Mouse (Mus musculus): Measurements from ENCODE around the gene Cited2. TPM values are rescaled to one million over a fixed set of nuclear protein-coding genes. Genes with fewer than 3 reads are reported as not detected.
A peak's percentile ranks its signal among the peaks of the same experiment; 100 is the strongest.

Gene Cited2
- total RNA-seq, 2 experiments from 2014 or later = 37.6 to 41.5 TPM

DNA sequence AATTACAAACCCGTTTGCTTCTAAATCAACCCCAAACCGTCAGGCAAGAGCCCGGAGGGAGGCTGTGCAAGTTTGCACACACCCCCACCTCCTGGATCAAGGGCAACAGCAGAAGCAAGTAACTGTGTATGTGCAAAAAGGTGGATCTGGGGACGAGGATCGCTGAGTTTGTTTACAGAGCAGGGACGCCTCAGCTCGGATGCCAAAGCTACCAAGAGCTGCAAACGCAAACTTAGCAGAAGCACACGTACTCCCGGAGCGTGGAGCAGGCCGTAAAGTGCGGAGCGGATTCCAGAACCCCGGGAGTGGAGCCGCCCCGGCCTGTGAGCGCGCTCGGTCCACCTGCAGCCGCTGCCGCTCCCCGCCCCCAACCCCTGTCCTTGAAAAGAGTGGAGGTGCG is 860 bp upstream of the Cited2 start:
- peak; percentile 81 to 92 for DNase-seq (ENCODE audit: low spot score in 2 of 2)

DNA sequence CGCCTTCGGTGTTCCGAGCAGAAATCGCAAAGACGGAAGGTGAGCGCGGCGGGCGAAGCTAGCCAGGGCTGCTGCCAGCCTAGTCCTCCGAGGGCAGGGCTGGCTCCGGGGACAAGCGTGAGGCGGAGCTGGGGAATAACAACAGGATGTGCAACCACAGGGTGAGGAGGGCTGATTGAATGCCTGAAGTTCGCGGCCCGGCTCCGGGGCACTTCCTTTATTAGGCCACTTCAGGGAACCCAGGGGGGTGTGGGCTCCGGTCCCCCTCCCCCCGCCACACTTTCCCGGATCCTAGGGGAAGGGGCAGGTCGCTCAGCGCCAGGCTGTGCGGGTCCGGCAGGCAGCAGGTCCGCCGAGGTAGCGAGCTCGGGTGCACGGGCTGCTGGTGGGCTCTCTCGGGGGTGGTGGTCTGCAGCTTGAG is 413 bp downstream of the Cited2 start:
- DNase-seq (ENCODE audit: low spot score in 2 of 2) = peak in 1 of 2 experiments; percentile 39

DNA sequence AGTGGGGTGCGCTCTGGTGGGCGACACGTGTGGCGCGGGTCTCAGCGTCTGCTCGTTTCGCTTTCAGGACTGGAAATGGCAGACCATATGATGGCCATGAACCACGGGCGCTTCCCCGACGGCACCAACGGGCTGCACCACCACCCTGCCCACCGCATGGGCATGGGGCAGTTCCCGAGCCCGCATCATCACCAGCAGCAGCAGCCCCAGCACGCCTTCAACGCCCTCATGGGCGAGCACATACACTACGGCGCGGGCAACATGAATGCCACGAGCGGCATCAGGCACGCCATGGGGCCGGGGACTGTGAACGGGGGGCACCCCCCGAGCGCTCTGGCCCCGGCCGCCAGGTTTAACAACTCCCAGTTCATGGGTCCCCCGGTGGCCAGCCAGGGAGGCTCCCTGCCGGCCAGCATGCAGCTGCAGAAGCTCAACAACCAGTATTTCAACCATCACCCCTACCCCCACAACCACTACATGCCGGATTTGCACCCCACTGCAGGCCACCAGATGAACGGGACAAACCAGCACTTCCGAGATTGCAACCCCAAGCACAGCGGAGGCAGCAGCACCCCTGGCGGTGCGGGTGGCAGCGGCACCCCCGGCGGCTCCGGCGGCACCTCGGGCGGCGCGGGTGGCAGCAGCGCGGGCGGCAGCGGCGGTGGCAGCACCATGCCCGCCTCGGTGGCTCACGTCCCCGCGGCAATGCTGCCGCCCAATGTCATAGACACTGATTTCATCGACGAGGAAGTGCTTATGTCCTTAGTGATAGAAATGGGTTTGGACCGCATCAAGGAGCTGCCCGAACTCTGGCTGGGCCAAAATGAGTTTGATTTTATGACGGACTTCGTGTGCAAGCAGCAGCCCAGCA is 1.1 kb downstream of the Cited2 start:
- DNase-seq (ENCODE audit: low spot score in 2 of 2) = peak; percentile 63 to 74

DNA sequence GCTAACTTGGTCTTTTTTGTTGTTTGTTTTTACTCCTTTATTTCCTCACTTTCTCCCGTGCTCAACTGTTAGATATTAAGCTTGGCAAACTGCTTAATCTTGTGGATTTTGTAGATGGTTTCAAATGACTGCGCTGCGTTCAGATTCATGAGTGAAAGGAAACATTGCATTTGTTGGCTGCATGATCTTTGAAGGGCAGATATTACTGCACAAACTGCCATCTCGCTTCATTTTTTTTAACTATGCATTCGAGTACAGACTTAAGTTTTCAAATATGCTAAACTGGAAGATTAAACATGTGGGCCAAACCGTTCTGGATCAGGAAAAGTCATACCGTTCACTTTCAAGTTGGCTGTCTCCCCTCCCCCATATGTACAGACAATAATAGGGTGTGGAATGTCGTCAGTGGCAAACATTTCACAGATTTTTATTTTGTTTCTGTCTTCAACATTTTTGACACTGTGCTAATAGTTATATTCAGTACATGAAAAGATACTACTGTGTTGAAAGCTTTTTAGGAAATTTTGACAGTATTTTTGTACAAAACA is 2.1 kb downstream of the Cited2 start:
- DNase-seq (ENCODE audit: low spot score in 2 of 2) = no peak

DNA sequence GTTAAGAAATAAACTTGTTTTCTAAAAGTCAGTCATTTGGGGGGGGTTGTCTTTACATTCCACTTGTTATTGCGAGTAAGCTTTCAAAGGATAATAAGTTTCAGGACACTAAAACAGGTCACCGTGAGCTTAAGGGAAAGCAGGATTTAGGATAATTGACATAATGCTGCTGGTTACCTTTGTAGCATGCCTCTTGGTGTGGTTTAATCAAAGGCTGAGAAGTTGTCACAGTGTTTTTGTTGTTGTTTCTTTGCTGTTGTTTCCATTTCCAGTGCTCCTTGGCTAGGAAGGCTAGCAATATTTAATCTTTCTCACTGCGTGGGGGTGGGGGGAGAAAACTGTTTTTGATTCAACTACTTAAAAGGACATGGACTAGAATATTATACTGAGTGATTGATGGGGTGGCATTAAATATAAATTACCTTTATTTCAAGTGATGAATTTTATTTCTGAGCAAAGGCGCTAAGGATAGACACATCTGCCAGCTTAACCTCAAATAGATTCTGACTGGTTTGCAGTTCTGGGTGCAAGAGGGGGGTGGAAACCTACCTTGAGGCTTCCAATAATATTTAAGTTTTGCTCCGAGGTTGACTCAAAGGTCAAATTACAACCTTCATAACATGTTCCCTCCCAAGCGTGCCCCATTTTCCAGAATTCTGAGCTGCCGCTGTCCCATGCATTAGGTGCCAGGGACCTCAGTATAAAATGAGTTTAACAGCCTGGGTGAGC is 2.8 kb downstream of the Cited2 start:
- DNase-seq (ENCODE audit: low spot score in 2 of 2) = no peak

DNA sequence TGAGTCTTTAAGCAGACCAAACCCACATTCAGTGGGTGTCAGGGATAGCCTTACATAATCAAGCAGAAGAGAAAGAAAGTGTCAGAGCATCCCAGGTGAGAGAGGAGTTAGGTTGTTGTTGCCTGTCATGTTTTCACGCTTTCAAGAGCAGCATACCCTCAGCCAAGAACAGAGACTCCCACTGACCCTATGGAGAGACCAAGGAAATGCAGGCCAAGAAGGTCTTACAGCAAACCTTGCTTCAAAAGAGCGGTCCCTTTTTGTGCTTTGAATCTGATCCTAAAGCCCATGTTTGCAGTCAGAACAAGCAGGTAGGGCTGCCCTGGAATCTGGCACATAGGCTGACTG is 3.3 kb downstream of the Cited2 start:
- no peak for DNase-seq (ENCODE audit: low spot score in 2 of 2)

DNA sequence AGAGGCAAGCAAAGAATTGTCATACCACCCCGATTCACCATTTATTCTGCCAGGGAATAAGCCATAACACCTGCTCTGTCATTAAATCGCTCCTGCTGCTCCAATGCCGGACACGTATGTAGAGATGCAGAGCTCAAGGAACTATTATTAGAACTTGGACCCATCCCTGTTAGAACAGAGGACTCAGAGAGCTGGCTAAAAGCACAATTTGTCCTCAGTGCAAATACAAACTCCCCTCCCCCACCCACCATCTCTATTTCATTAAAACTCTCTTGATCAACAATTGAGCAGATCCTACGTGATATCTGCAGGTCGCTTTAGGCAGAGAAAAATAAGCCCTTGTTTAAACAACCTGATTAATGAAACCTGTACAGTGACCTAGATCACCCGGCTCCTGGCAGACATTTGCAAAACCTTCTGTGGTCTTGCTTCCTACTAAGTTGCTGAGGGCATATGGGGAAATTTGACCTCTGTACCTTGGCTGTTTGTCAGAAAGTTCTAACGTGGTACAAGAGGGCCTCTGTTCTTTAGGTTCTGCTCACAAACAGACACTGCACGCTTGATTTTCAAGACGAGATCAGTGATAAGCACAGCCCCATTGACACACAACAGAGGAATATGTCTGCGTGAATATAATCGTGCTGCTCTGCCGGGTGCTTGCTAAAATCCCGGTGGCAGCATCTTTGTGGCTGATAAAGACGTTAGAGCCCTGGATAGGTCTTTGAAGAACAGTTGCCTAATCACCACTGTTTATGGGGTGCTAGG is 4.3 kb downstream of the Cited2 start:
- DNase-seq (ENCODE audit: low spot score in 2 of 2) = no peak

DNA sequence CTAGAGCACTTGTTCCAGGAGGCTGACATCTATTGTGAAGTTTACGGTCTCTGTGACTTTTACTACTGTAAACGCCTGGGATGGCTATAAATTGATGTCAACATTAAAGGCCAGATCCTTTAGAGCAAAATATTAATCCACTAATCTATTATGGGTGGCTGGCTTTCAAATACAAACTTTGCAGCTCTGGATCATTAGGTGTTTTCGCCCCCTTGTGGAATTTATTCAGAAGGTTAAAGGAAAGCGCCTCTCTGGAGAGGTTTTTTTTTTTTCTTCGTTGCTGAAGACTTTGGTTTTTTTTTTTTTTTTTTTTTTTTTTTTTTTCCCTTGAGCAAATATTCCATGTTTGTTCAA is 4.9 kb downstream of the Cited2 start:
- DNase-seq (ENCODE audit: low spot score in 2 of 2) = no peak

DNA sequence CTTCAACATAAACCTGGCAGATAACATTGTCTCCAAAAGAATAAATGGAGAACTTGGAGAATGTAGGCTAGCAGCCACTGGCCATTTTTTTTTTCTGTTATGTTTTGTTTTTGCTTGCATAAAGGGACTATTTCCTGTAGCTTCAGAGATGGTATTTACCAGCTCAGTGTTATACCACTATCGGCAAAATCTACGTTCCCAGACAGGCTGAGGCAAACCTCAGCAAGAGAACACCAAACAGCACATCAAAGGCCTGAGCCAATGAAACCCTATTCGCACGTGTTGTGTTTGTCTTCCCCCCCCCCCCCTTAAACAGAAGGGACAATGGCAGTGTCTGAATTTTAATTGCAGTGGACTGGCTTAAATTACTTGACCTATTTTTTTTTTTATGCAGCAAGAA is 5.7 kb downstream of the Cited2 start:
- no peak for DNase-seq (ENCODE audit: low spot score in 2 of 2)

DNA sequence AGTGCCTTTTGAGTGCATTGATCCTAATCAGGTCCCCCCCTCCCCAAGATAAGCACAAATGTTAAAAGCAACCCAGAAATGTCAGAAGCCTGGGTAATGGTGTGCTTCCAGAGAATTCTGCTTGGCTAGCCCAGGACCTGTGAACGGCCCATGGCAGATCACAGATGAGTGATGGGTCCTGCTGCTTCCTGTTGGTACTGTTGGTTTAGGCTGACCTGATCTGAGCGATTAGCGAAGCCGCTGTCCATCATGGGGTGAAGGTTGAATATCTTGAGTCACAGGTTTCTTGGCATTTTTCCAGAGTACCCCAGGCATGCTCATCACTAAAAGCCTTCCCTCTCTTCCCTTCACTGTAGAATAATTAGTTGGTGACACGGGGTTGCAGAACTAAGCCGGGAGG is 6.5 kb downstream of the Cited2 start:
- DNase-seq (ENCODE audit: low spot score in 2 of 2) = no peak

DNA sequence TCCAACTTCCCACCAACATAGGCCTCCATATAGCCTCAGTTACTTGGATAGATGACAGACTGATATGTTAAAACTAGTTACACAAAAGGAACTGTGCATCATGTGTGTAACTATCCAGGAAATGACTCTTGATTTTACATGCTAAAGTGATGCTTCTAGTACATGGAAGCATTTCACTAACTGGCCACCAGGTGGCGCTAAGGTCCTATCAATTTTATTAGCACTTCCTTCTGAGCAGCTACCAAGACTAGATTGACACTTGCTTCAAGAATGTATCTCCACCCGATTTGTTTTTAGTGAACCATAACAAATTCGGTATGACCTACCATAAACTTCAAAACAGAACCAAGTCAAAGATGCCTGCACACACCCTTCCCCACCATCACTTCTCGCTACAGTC is 10.0 kb downstream of the Cited2 start:
- DNase-seq (ENCODE audit: low spot score in 2 of 2) = peak; percentile 56 to 72

DNA sequence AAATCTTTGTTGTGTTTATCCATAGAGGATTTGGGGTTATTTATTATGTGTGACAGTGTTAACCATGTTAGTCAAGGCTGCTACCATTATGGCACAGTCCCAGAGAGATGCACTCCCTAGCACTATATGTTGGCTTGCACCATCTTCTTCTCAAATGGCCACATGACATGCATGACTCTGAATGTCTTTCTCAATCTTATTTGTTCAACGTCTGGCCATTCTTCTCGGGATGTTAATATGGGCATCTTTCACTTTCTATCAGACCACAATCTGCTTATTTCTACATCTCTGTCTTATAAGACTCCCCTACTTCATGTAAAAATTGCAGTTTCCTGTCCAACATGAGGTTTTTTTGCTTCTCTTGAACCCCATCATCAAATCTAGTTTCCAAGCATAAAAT is 19.6 kb downstream of the Cited2 start:
- DNase-seq (ENCODE audit: low spot score in 2 of 2) = no peak

DNA sequence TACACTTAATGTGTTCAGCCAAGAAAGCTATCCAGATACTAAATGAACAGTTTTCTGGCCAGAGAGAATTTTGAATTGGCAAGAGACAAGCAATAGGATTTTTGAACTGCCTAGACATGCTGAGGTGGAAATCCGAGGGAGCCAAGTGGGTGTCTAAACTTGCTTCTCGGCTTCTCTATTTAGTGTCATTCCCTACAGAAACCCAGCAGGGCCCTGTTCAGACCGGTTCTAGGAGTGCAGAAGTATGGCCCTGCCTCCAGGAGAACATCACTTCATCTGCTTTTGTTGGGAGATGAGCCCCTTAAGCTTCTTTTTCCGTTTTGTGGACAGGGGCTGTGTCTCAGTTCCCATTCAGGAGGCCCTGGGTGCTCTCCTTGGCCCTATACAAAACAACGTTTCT is 29.5 kb downstream of the Cited2 start:
- no peak for DNase-seq (ENCODE audit: low spot score in 2 of 2)

DNA sequence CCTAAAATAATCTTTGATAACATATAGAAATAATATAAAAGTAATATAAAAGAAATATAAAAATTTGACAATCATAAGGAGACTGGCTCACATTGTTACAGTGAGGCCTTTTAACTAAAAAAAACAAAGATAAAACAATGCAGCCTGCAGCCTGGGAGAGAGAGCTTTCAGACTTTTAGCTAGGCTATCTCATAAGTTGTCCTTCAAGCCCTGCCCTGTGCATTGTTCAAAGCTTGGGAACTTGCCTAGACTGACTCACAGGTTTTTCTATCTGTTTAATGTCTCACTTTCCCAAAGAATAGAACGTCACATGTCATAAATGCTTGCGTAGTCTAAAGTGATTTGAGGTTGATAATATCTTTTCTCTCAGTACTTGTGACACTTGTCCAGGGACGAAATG is 36.8 kb downstream of the Cited2 start:
- no peak for DNase-seq (ENCODE audit: low spot score in 2 of 2)

DNA sequence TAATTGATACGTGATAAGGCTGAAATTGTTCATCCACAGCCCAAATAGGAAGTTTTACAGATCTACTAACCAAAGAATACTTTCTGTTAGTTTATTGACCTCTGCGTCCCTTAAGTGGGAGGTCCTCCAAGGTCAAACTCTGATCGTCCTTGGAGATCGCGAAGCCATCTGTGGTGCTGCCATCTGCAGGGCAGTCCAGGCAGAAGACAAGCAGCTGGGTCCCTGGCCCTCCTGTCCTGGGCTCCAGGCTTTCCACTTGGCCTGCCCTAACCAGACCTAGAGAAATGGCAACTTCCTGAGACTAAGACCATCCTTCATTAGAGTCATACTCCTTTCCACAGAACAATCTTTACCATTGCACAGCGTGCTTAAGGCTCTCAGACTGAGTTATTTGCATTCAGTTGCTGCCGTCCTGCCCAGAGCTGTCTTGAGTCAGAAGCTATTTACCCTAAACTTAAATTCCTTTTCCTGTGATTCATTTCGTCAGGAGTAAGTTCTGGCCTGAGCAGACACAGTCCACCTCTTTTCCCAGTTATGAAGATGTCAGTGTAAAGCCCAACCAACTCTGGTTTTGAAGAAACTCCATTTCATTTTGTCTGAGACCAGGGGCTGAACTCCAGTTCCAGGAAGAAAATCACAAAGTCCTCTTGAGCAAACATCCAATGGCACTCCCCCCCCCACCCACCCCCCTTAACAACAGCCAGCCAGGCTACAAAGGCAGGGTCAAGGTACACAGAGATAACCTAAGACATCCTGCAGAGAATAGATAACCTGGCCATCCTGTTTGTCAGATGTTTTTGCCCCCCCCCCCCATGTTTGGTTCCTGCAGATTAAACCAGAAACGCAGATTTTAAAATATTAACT is 38.0 kb downstream of the Cited2 start:
- DNase-seq (ENCODE audit: low spot score in 2 of 2) = no peak

DNA sequence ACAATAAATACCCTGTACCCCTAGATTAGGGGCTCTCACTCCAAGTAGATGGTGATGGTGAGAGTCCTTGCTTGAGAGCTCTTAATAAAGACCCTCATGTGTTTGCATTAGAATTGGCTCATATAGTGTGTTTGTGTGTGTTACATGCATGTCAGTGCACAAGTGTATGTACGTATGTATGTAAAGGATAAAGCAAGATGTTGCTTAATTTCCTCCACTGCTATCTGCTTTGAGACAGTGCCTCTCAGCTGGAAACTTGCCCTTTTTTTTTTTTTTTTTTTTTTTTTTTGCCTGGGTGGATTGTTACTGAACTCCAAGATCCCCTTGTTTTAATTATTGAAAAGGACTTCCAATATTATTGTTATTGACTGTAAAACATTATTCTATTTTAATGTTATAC is 38.6 kb downstream of the Cited2 start:
- DNase-seq (ENCODE audit: low spot score in 2 of 2) = no peak

DNA sequence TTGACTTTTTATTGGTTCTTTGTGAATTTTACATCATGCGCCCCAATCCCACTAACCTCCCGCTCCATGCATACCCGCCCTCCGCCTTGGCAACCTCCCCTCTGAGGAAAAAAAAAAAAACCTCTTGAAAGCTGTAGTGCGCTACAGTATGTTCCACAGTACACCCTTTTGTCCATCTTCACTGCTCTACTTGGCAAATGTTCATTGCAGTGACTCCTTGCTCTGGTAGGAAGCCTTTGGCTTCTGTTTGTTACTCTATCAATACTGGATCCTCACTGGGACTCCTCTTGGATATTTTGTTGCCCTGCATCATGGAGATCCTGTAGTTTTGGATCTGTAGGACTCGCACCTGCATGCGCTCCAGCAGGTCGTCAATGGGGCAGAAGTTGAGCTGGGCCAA is 39.9 kb downstream of the Cited2 start:
- no peak for DNase-seq (ENCODE audit: low spot score in 2 of 2)

DNA sequence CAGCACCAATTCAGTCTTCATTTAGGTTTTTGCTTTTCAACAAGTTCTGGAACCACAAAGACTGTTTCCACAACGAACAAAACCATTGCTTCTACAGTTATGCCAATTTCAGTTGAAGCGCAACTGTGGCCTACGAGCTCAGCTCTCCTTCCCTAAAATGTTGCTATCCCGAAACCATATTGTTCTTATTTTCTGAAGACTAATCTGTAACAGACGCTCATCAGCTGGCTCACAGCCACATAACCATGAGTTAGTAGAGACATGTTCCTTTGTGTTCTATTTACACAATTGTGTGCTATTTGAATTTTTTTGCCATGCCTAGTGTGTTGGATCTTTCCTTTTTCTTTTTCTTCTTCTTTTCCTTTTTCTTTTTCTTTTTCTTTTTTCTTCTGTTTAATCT is 46.8 kb downstream of the Cited2 start:
- no peak for DNase-seq (ENCODE audit: low spot score in 2 of 2)

DNA sequence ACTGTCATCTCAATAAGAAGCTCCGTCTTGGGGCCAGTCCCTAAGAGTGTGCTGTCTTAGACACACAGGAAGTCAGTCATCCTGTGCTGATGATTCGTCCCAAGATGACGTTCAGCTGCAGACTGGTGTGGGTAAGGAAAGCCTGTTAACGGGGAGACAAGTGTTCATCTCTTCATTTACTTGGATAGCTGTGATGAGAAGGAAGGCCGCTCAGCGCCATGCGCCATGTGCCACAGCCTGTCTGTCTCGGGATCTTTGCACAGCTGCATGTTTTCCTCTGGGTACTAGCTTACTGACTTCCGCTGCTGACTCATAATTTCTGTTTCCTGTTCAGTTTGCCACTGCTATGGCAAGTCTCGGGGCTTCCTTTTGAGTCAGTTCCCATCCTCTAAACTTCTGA is 49.3 kb downstream of the Cited2 start:
- DNase-seq (ENCODE audit: low spot score in 2 of 2) = no peak

DNA sequence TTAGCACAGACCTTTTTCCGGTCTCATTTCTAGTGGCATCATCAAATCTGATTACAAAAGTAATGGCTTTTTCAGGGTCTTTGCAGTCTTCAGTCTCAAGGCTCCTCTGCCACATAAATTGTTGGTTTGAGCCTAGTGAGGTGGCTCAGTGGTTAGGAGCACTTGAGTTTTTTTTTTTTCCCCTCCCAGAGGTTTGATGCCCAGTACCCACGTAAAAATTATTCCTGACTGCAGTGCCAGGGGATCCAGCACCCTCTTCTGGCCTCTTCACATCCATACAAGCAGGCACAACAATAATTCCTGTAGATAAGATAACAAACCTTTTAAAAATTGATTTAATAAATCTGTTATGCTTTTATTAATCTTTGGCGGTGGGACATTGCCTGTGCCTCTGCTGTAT is 51.3 kb downstream of the Cited2 start:
- DNase-seq (ENCODE audit: low spot score in 2 of 2) = no peak

DNA sequence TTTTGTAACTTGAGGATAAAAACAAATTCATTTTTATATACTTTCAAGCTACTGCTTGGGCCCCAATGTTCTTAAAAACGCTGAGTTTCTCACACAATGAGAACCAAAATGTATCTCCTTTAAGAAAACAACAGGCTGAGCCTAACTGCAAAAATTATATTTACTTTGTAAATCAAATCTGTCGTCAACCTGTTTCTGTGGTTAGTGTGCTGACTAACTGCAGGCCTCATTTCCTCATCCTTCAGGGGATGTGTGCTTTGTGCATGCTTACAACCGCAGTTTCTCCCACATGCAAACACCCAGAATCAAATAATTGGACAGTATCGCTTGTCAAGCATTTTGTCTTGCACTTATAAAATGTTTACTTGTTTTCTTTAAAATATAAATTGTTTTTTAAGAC is 52.1 kb downstream of the Cited2 start:
- DNase-seq (ENCODE audit: low spot score in 2 of 2) = no peak

All from gastrocnemius, postnatal 4 days (tissue).